Mouse (Mus musculus) neural tube, embryonic 12.5 days (tissue): ENCODE data around the gene Shank3. TPM values are rescaled to one million over a fixed set of nuclear protein-coding genes. Genes with fewer than 3 reads are reported as not detected.

Experiments used
- ATAC-seq: fragments of 200-750 bp; cut with Nextera tagmentation; 2 replicates; pipeline ENCODE4 v1.8.0; 2017; ENCODE audit warnings: low read depth, mild to moderate bottlenecking, moderate TSS enrichment, moderate library complexity; ENCODE audit not compliant: low FRiP score
- H3K27ac ChIP-seq: fragments of 300-500 bp; sonication (generic); 2 replicates; pipeline ENCODE4 v1.5.1; 2016
- H3K27me3 ChIP-seq: fragments of 300-500 bp; sonication (generic); replicated peaks from 2 replicates; pipeline ENCODE4 v1.6.1; 2016; ENCODE audit warnings: mild to moderate bottlenecking
- H3K36me3 ChIP-seq: fragments of 300-500 bp; sonication (generic); 2 replicates; pipeline ENCODE4 v1.6.1; 2016; ENCODE audit warnings: mild to moderate bottlenecking
- H3K4me1 ChIP-seq: fragments of 300-500 bp; sonication (generic); 2 replicates; pipeline ENCODE4 v1.6.1; 2016
- H3K4me2 ChIP-seq: fragments of 300-500 bp; sonication (generic); replicated peaks from 2 replicates; pipeline ENCODE4 v1.6.1; 2016; ENCODE audit warnings: mild to moderate bottlenecking
- H3K4me3 ChIP-seq: fragments of 300-500 bp; sonication (generic); 2 replicates; pipeline ENCODE4 v1.5.1; 2016
- H3K9ac ChIP-seq: fragments of 300-500 bp; sonication (generic); 2 replicates; pipeline ENCODE4 v1.6.1; 2016; ENCODE audit warnings: mild to moderate bottlenecking
- H3K9me3 ChIP-seq: fragments of 300-500 bp; sonication (generic); 2 replicates; pipeline ENCODE4 v1.6.1; 2016; ENCODE audit warnings: mild to moderate bottlenecking
- WGBS: fragments of 180-500 bp; shearing (Covaris S2); methylation state at CpG from one replicate; pipeline ENCODE4 v1.1.7; 2016; 5-methylcytosine and 5-hydroxymethylcytosine counted together
- polyA plus RNA-seq: library from polyadenylated mRNA; unstranded; fragments of >200 nt; fragmentation: Nextera tagmentation; extraction: Ambion mirVana; gene quantifications from 2 replicates; pipeline ENCODE4 v1.2.1, GENCODE M21; 2016

Shank3 gene
- polyA plus RNA-seq, 1 experiment from 2014 or later = 4.8 TPM

- Histone ChIP-seq H3K4me3 (no peak overlapping the region), H3K27me3 (no peaks in the 10 kb centered on the region), H3K9ac (no peak overlapping the region), H3K9me3 (no peaks in the 10 kb centered on the region), H3K4me2 (no peak overlapping the region), H3K36me3 (peaks cover 21% of the 10 kb centered on the region), H3K4me1 (peaks cover 14% of the 10 kb centered on the region), H3K27ac (no peak overlapping the region)
- no peak for ATAC-seq
- 86% methylated on average over 5 of the region's 5 CpGs for WGBS
These were observed 89.7 kb downstream of the Shank3 start for GRCm38 (mm10) chr15:89589146-89589545.

GRCm38 (mm10) chr15:89591317-89591716 lies 91.9 kb downstream of the Shank3 start:
- H3K36me3 ChIP-seq = peaks cover 17% of the 10 kb centered on the region
- peak overlapping the region; percentile 75 for H3K9ac ChIP-seq
- peak overlapping the region; percentile 80 for H3K4me2 ChIP-seq
- no peaks in the 10 kb centered on the region for H3K27me3 ChIP-seq
- H3K4me1 ChIP-seq = peaks cover 14% of the 10 kb centered on the region
- WGBS = 2% methylated on average over 30 of the region's 30 CpGs
- H3K9me3 ChIP-seq = no peaks in the 10 kb centered on the region
- H3K27ac ChIP-seq = peak overlapping the region; percentile 80; the same call in 1 of the 2 replicates
- peak overlapping the region; percentile 69 for H3K4me3 ChIP-seq
- peak; percentile 64 for ATAC-seq

- 1% methylated on average over 35 of the region's 35 CpGs for WGBS
- peak; percentile 97 for ATAC-seq
- Histone ChIP-seq H3K4me2 (peak within 1 kb of the TSS; percentile 80), H3K9ac (peak within 1 kb of the TSS; percentile 75), H3K27ac (peak within 1 kb of the TSS; percentile 80; the same call in 1 of the 2 replicates), H3K4me3 (peak within 1 kb of the TSS; percentile 69), H3K9me3 (no peaks in the 10 kb centered on the region), H3K4me1 (peaks cover 14% of the 10 kb centered on the region), H3K36me3 (peaks cover 12% of the 10 kb centered on the region), H3K27me3 (no peaks in the 10 kb centered on the region)
These were observed 92.5 kb downstream of the Shank3 start, which contains the start of gene Rabl2 for GRCm38 (mm10) chr15:89591723-89592455. TSS of gene Rabl2 (minus strand) at chr15:89591923.

GRCm38 (mm10) chr15:89592548-89592947 lies 93.1 kb downstream of the Shank3 start:
- H3K9me3 ChIP-seq = no peaks in the 10 kb centered on the region
- H3K27ac ChIP-seq = no peak overlapping the region
- peak; percentile 27; the same call in 1 of the 2 replicates for ATAC-seq
- peaks cover 5% of the 10 kb centered on the region; the same call in 1 of the 2 replicates for H3K36me3 ChIP-seq
- H3K4me1 ChIP-seq = peaks cover 14% of the 10 kb centered on the region
- peak overlapping the region; percentile 75; the same call in 1 of the 2 replicates for H3K9ac ChIP-seq
- 43% methylated on average over 4 of the region's 4 CpGs for WGBS
- no peak overlapping the region for H3K4me3 ChIP-seq
- peak overlapping the region; percentile 80 for H3K4me2 ChIP-seq
- H3K27me3 ChIP-seq = no peaks in the 10 kb centered on the region

GRCm38 (mm10) chr15:89605822-89606570 lies 106.6 kb downstream of the Shank3 start:
- Histone ChIP-seq H3K4me2 (no peak overlapping the region), H3K9ac (no peak overlapping the region), H3K9me3 (no peaks in the 10 kb centered on the region), H3K27ac (no peak overlapping the region), H3K4me3 (no peak overlapping the region), H3K27me3 (no peaks in the 10 kb centered on the region), H3K36me3 (no peaks in the 10 kb centered on the region), H3K4me1 (no peaks in the 10 kb centered on the region)
- no peak for ATAC-seq
- 85% methylated on average over 12 of the region's 12 CpGs for WGBS

- Histone ChIP-seq H3K36me3 (no peaks in the 10 kb centered on the region), H3K4me2 (no peak overlapping the region), H3K4me1 (no peaks in the 10 kb centered on the region), H3K27ac (no peak overlapping the region), H3K4me3 (no peak overlapping the region), H3K9ac (no peak overlapping the region), H3K27me3 (no peaks in the 10 kb centered on the region), H3K9me3 (no peaks in the 10 kb centered on the region)
- 87% methylated on average over 8 of the region's 8 CpGs for WGBS
- ATAC-seq = no peak
These were observed 108.1 kb downstream of the Shank3 start for GRCm38 (mm10) chr15:89607480-89607879.

GRCm38 (mm10) chr15:89607888-89608287 lies 108.5 kb downstream of the Shank3 start:
- Histone ChIP-seq H3K9ac (no peak overlapping the region), H3K4me1 (no peaks in the 10 kb centered on the region), H3K27me3 (no peaks in the 10 kb centered on the region), H3K4me3 (no peak overlapping the region), H3K27ac (no peak overlapping the region), H3K36me3 (no peaks in the 10 kb centered on the region), H3K9me3 (no peaks in the 10 kb centered on the region), H3K4me2 (no peak overlapping the region)
- WGBS = 82% methylated on average over 9 of the region's 9 CpGs
- ATAC-seq = no peak

Other genes starting within 250 kb of the Shank3 start
- 88.9 and 90.5 TPM in 2 replicates for gene Sbf1, start 184.3 kb upstream of the Shank3 start, polyA plus RNA-seq
- not detected in 2 replicates for gene Adm2, start 176.9 kb upstream of the Shank3 start, polyA plus RNA-seq
- not detected in 2 replicates for gene Miox, start 165.2 kb upstream of the Shank3 start, polyA plus RNA-seq
- gene Lmf2, start 144.0 kb upstream of the Shank3 start, polyA plus RNA-seq = 38.8 and 42.2 TPM in 2 replicates
- gene Ncaph2, start 143.9 kb upstream of the Shank3 start, polyA plus RNA-seq = 133 and 139 TPM in 2 replicates
- gene Sco2, start 125.8 kb upstream of the Shank3 start, polyA plus RNA-seq = 7.8 and 8.8 TPM in 2 replicates
- gene Tymp, start 122.6 kb upstream of the Shank3 start, polyA plus RNA-seq = 1.6 and 1.7 TPM in 2 replicates
- 0.30 and 0.54 TPM in 2 replicates for gene Odf3b, start 120.3 kb upstream of the Shank3 start, polyA plus RNA-seq
- gene Klhdc7b, start 114.7 kb upstream of the Shank3 start, polyA plus RNA-seq = not detected in 2 replicates
- not detected in 2 replicates for gene Syce3, start 89.1 kb upstream of the Shank3 start, polyA plus RNA-seq
- gene Cpt1b, start 73.8 kb upstream of the Shank3 start, polyA plus RNA-seq = 0.85 and 1.4 TPM in 2 replicates
- gene C730034F03Rik, start 70.0 kb upstream of the Shank3 start, polyA plus RNA-seq = 5.2 and 5.3 TPM in 2 replicates
- not detected in 2 replicates for gene Gm44502, start 69.9 kb upstream of the Shank3 start, polyA plus RNA-seq
- gene Chkb, start 69.7 kb upstream of the Shank3 start, polyA plus RNA-seq = 79.3 and 80.1 TPM in 2 replicates
- 61.7 and 62.5 TPM in 2 replicates for gene Mapk8ip2, start 45.7 kb upstream of the Shank3 start, polyA plus RNA-seq
- gene Arsa, start 22.2 kb upstream of the Shank3 start, polyA plus RNA-seq = 15.4 and 15.6 TPM in 2 replicates
- 1.0 TPM in 2 replicates for gene Acr, start 68.7 kb downstream of the Shank3 start, polyA plus RNA-seq
- 74.7 and 82.9 TPM in 2 replicates for gene Rabl2, start 92.3 kb downstream of the Shank3 start, polyA plus RNA-seq